Mouse (Mus musculus) midbrain, postnatal 0 days (tissue): ENCODE results near the gene Mob4. TPM values are rescaled to one million over a fixed set of nuclear protein-coding genes. Genes with fewer than 3 reads are reported as not detected.
"Not testable (repeated sequence)": the region's sequence is repeated elsewhere in the genome, so short reads cannot be mapped to it uniquely, and the experiment has no call there.

ENCODE experiments used
- ATAC-seq: fragments of 200-750 bp; cut with Nextera tagmentation; 2 replicates; pipeline ENCODE4 v1.8.0; 2017; ENCODE audit warnings: moderate number of reproducible peaks, mild to moderate bottlenecking, moderate TSS enrichment, moderate library complexity; ENCODE audit not compliant: low FRiP score
- DNase-seq: peaks from one replicate; pipeline ENCODE4 v3.0.0-alpha.2; 2015; ENCODE audit warnings: low spot score
- H3K27ac ChIP-seq: fragments of 300-500 bp; sonication (generic); 2 replicates; pipeline ENCODE4 v1.5.1; 2014; ENCODE audit warnings: low read depth, mild to moderate bottlenecking, low read length, mixed read lengths
- H3K27me3 ChIP-seq: fragments of 300-500 bp; sonication (generic); 2 replicates; pipeline ENCODE4 v1.6.1; 2014; ENCODE audit warnings: low read length, control low read depth, mixed read lengths; ENCODE audit not compliant: insufficient read depth
- H3K36me3 ChIP-seq: fragments of 300-500 bp; sonication (generic); 2 replicates; pipeline ENCODE4 v1.6.1; 2014; ENCODE audit warnings: low read length, control low read depth, mixed read lengths; ENCODE audit not compliant: insufficient read depth
- H3K4me1 ChIP-seq: fragments of 300-500 bp; sonication (generic); 2 replicates; pipeline ENCODE4 v1.6.1; 2014; ENCODE audit warnings: mild to moderate bottlenecking, control low read depth, antibody characterized with exemption, low read length, mixed read lengths; ENCODE audit not compliant: insufficient read depth
- H3K4me2 ChIP-seq: fragments of 300-500 bp; sonication (generic); 2 replicates; pipeline ENCODE4 v1.6.1; 2014; ENCODE audit warnings: low read depth, mild to moderate bottlenecking, low read length, mixed read lengths; ENCODE audit not compliant: poor library complexity, severe bottlenecking
- H3K4me3 ChIP-seq: fragments of 300-500 bp; sonication (generic); 2 replicates; pipeline ENCODE4 v1.5.1; 2014; ENCODE audit warnings: low read depth, mild to moderate bottlenecking, low read length, moderate library complexity
- H3K9ac ChIP-seq: fragments of 300-500 bp; sonication (generic); replicated peaks from 2 replicates; pipeline ENCODE4 v1.6.1; 2014; ENCODE audit warnings: mild to moderate bottlenecking, low read length, moderate library complexity, mixed read lengths; ENCODE audit not compliant: poor library complexity, severe bottlenecking
- H3K9me3 ChIP-seq: fragments of 300-500 bp; sonication (generic); 2 replicates; pipeline ENCODE4 v1.6.1; 2016; ENCODE audit warnings: low read length, control low read depth
- CTCF ChIP-seq: IDR thresholded peaks from 2 replicates; pipeline ENCODE4 v1.5.1; 2016; ENCODE audit warnings: antibody characterized with exemption, mild to moderate bottlenecking
- WGBS: fragments of 180-500 bp; shearing (Covaris S2); extraction: QIAGEN DNeasy Blood & Tissue Kit; methylation state at CpG from one replicate; pipeline ENCODE4 v1.1.7; 2014; 5-methylcytosine and 5-hydroxymethylcytosine counted together
- polyA plus RNA-seq: library from polyadenylated mRNA; unstranded; fragments of >200 nt; fragmentation: Nextera tagmentation; extraction: Ambion mirVana; gene quantifications from 2 replicates; pipeline ENCODE4 v1.2.1, GENCODE M21; 2015
- total RNA-seq: library from RNA; depleted of rRNA; stranded (reverse); fragments of >200 nt; gene quantifications from 2 replicates; pipeline ENCODE4 v1.2.3, GENCODE M21; 2014

Mob4 gene
- total and polyA plus RNA-seq, 2 experiments from 2014 or later, result 80.9 to 143 TPM

GRCm38 (mm10) chr1:55106919-55107585, 24.0 kb upstream of the Mob4 start:
- ATAC-seq (no peak), DNase-seq (no peak)
- no peaks in the 10 kb centered on the region for H3K9me3 ChIP-seq

GRCm38 (mm10) chr1:55107644-55108043, 23.4 kb upstream of the Mob4 start:
- Histone ChIP-seq H3K4me1 (no peaks in the 10 kb centered on the region), H3K36me3 (peaks cover 3% of the 10 kb centered on the region; the same call in 1 of the 2 replicates), H3K4me3 (no peak overlapping the region), H3K9ac (no peak overlapping the region), H3K27ac (no peak overlapping the region), H3K4me2 (no peak overlapping the region), H3K27me3 (no peaks in the 10 kb centered on the region), H3K9me3 (no peaks in the 10 kb centered on the region)
- no peak for ATAC-seq
- DNase-seq, result no peak
- WGBS, result 86% methylated on average over 1 of the region's 1 CpGs
- no peak for TF ChIP-seq CTCF

More at GRCm38 (mm10) chr1:55106919-55107585, 24.0 kb upstream of the Mob4 start:
- Histone ChIP-seq H3K9ac (no peak overlapping the region), H3K36me3 (peaks cover 3% of the 10 kb centered on the region; the same call in 1 of the 2 replicates), H3K27me3 (no peaks in the 10 kb centered on the region), H3K4me2 (no peak overlapping the region), H3K27ac (no peak overlapping the region), H3K4me1 (no peaks in the 10 kb centered on the region), H3K4me3 (no peak overlapping the region)
- 91% methylated on average over 9 of the region's 9 CpGs for WGBS
- no peak for TF ChIP-seq CTCF

GRCm38 (mm10) chr1:55108473-55108872, 22.6 kb upstream of the Mob4 start:
- 14% methylated on average over 2 of the region's 2 CpGs for WGBS
- Histone ChIP-seq H3K4me2 (no peak overlapping the region), H3K9me3 (no peaks in the 10 kb centered on the region), H3K4me1 (no peaks in the 10 kb centered on the region), H3K27ac (no peak overlapping the region), H3K36me3 (peaks cover 3% of the 10 kb centered on the region; the same call in 1 of the 2 replicates), H3K9ac (no peak overlapping the region), H3K4me3 (no peak overlapping the region), H3K27me3 (no peaks in the 10 kb centered on the region)
- TF ChIP-seq CTCF, result no peak
- ATAC-seq (no peak), DNase-seq (no peak)

GRCm38 (mm10) chr1:55109066-55109766, 21.8 kb upstream of the Mob4 start:
- H3K9ac ChIP-seq, result no peak overlapping the region

GRCm38 (mm10) chr1:55123046-55123445, 8.0 kb upstream of the Mob4 start:
- WGBS, result 92% methylated on average over 5 of the region's 5 CpGs
- Histone ChIP-seq H3K9me3 (no peaks in the 10 kb centered on the region), H3K27me3 (no peaks in the 10 kb centered on the region), H3K36me3 (no peaks in the 10 kb centered on the region), H3K4me2 (no peak overlapping the region), H3K27ac (no peak overlapping the region), H3K4me1 (no peaks in the 10 kb centered on the region), H3K9ac (no peak overlapping the region), H3K4me3 (no peak overlapping the region)
- ATAC-seq (no peak), DNase-seq (no peak)
- no peak for TF ChIP-seq CTCF

More at GRCm38 (mm10) chr1:55109066-55109766, 21.8 kb upstream of the Mob4 start:
- H3K27me3 ChIP-seq, result no peaks in the 10 kb centered on the region
- H3K36me3 ChIP-seq, result peaks cover 3% of the 10 kb centered on the region; the same call in 1 of the 2 replicates
- no peak overlapping the region for H3K4me2 ChIP-seq
- WGBS, result 94% methylated on average over 4 of the region's 4 CpGs
- H3K4me3 ChIP-seq, result no peak overlapping the region
- no peaks in the 10 kb centered on the region for H3K4me1 ChIP-seq
- no peak for TF ChIP-seq CTCF
- ATAC-seq (no peak), DNase-seq (no peak)
- H3K27ac ChIP-seq, result no peak overlapping the region
- no peaks in the 10 kb centered on the region for H3K9me3 ChIP-seq

GRCm38 (mm10) chr1:55123561-55123960, 7.5 kb upstream of the Mob4 start:
- no peak for DNase-seq
- Histone ChIP-seq H3K9ac (no peak overlapping the region), H3K4me1 (no peaks in the 10 kb centered on the region), H3K27ac (no peak overlapping the region), H3K4me3 (no peak overlapping the region), H3K27me3 (no peaks in the 10 kb centered on the region), H3K36me3 (no peaks in the 10 kb centered on the region), H3K9me3 (no peaks in the 10 kb centered on the region), H3K4me2 (no peak overlapping the region)
- no peak for ATAC-seq
- 91% methylated on average over 2 of the region's 2 CpGs for WGBS
- no peak for TF ChIP-seq CTCF

GRCm38 (mm10) chr1:55124136-55124535, 6.9 kb upstream of the Mob4 start:
- not testable (repeated sequence) for H3K9me3 ChIP-seq, H3K4me1 ChIP-seq, H3K4me3 ChIP-seq, H3K36me3 ChIP-seq, ATAC-seq, H3K27ac ChIP-seq, H3K9ac ChIP-seq, H3K27me3 ChIP-seq, DNase-seq, H3K4me2 ChIP-seq
- WGBS, result 94% methylated on average over 2 of the region's 2 CpGs
